Mouse (Mus musculus) cerebral cortex, adult 2 months (tissue): ENCODE data around the gene Krt84.

ENCODE experiments used
- WGBS: fragments of 180-500 bp; shearing (Covaris S2); methylation state at CpG from one replicate; pipeline ENCODE4 v1.1.7; 2018; 5-methylcytosine and 5-hydroxymethylcytosine counted together

Krt84 gene

DNA sequence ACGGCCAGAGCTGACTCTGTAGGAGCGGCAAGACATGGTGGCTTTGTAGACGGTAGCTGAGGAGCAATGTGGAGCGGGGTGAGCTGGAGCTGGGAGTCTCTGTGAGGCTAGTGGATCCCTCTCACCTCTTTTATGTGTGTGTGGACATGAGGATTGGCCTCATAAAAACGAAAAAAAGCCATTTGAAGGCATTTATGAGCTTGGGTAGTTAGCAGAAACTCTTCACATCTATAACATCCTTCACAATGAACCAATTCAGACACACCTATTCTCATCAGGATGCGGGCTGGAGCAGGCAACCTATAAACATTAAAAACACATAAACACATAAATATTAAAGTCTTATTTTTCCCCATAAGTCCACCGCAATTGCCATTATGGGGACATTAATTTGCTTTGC, at the start of gene Krt84:
Gene Krt84, minus strand, starts transcription at position 101 of the 400 bp plus-strand sequence.
- 90% methylated on average over 7 of the region's 7 CpGs for WGBS

DNA sequence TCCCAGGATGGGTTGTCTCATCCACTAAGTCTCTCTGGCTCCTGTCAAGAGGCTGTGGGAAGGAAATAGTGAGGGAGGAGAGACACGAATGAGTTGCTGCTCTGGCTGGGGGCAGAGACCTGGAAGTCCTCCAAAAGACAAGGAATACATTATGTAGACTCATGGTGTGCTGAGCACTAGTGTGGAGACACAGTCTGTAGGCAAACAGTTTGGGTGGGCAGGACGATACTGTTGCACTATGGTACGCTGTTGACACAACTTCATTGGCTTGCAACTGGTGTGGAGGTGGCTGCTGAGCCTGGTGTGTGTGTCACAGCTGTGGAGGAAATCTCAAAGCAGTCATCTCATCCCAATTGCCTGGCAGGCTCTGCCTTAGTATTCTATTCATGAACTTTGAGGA, 49.1 kb upstream of the Krt84 start:
- 49% methylated on average over 3 of the region's 3 CpGs for WGBS

DNA sequence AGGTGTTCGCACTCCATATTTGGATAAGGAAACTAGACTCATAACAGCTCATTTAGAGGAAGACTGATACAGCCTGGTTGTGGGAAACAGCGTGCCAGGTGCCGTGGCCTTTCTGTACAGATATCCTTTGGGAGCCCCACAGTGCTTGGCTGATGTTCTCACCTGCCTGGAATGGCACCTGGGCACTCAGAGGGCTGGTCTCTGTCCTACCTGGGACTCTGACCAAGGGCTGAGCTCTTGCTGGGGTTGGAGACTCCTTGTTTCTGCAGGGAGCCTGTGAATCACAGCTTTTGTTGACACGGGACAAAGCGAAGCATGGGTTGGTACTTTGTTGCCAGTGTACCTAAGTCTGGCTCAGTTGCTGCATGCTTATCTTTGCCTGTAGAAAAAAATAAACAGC, 42.9 kb upstream of the Krt84 start:
- WGBS, result 72% methylated on average over 5 of the region's 5 CpGs

DNA sequence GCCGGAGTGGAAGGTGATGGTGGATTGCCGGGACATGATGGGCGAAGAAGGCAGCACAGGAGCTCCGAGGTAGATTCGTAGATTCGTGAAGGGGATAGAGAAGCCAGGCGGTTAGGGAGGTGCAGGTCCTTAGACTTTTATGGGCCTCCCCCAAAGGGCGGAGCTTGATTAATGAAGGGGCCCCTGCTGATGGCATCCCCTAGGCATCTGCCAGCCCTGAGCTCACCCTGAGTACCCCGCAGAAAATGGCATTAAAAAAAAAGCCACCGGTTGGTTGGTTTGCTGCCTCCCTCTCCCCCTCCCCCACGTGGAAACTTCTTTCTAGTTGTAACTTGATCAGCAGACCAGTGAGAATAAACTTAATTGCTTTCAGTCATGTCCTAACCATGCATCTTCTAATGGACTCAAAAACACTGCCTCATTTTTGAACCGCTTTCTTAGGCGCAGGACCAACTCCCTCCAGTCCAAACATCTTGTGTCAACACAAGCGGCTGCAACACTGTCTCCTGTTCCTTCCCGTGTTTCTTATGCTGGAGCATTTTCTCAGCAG, 41.3 kb upstream of the Krt84 start, which contains the start of gene Krt75:
Gene Krt75, minus strand, starts transcription at position 109 of the 550 bp plus-strand sequence.
- 72% methylated on average over 15 of the region's 15 CpGs for WGBS

DNA sequence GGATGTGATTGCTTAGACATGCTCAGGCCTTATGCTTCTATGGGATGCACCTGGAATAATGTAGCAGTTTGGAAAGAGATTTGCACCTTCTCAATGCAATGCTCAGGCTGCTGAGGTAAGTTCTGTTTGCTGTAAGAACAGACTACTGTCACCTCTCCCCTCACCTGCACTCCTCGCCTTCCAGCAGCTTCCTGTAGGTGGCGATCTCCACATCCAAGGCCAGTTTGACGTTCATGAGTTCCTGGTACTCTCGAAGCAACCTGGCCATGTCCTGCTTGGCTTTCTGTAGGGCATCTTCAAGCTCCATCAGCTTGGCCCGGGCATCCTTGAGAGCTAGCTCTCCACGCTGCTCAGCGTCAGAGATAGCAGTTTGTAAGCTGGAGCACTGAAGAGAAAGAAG, 35.2 kb upstream of the Krt84 start:
- WGBS, result 54% methylated on average over 7 of the region's 7 CpGs

DNA sequence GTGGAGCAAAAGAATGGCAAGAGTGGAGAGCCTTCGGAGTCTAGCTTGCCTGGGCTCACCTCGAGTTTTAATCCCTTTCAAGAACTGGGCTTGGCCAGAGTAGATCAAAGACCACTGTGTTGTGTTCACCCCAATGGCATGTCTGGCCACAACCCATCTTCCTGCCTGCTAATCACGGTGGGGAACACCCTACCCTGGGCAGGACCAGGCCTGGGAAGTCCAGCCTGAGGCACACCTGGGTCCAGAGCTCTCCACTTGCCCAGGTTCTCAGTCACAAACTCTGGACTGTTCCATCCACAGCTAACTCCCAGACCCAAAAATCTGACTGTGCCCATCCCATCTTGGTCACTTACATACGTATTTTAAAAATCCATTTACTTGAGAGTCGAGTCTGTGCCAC, 30.2 kb upstream of the Krt84 start, which contains the start of gene Krt90:
Gene Krt90, minus strand, starts transcription at position 101 of the 400 bp plus-strand sequence.
- WGBS, result 64% methylated on average over 5 of the region's 5 CpGs

DNA sequence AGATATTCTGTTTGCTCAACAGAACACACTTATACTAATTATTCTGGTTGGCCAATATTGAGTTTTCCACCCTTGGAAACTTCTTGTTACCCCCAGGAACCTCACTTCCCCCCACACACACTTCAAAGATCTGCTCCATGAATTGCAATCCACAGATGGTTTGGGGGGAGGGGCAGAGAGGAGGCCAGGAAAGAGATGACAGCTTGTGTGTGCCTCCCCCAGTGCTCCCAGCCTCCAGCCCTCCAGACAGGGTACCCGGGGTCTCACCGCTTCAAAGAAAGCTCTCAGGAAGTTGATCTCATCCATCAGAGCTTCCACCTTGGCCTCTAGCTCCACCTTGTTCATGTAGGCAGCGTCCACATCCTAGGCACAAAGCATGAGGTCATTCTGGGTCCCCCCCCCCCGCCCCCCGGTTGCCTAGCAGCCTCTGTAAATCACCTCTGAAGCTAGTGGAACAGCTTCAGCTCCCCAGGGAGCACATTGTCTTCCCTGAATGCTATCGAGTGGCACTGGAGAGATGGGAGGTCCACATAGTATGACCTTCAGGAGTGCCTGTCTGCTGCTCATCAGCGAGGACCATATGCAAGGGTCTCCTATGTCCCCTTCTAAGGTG, 25.5 kb upstream of the Krt84 start:
- WGBS, result 32% methylated on average over 7 of the region's 7 CpGs

DNA sequence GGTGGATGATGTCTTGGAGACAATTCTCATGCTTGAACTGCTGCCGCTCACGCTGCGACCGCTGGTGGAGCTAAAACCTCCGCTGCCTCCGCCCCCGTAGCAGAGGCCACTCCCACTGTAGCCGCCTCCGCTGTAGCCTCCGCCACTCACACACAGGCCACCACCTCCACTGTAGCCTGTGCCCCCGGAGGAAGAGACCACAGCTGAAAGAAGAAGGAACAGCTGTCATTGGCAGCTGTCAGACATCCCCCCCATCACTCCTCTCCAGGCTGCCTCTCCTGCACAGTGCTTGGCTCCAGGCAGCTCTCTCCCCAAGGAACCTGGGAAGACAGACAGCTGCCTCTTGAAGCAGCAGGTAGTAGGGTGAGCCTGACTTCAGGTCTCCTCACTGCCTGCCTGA, 20.5 kb upstream of the Krt84 start:
- 4% methylated on average over 11 of the region's 11 CpGs for WGBS

DNA sequence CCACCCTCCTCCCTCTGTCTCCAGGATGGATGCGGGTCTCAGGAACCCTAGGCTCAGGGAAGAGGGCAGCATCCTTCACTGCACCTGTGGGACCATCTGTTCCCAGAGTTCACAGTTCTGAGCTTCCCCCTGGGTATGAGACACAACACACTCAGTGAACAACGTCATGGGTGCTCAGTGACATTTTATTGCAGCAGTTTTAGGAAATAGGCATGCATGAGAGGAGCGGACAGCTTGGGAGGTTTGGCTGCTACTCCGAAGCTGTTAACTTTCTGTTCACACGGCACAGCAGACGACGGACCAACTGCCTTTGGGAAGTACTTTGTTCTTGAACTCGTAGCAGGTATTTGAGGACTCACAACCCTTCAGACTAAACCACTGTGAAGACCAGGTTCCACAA, 19.6 kb upstream of the Krt84 start:
- 50% methylated on average over 8 of the region's 8 CpGs for WGBS

DNA sequence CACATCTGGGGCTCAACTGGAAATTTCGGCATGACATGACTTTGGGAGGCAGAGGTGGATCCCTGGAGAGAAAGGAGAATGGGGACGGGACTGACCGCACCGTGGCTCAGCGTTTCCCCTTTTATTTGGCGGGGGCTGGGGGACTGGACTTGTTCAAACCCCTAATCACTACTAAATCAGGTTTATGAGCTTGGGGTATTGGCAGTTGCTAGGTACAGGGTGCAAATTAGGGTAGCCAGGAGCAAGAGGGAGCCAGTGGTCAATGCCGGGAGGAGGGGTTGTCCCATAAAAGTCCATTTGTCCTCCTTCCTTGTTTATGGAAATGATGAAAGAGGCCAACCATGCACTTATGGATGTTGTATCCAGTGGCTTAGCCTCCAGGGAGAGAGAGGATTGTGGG, 17.9 kb upstream of the Krt84 start, which contains the start of gene Krt82:
Gene Krt82, minus strand, starts transcription at position 101 of the 400 bp plus-strand sequence.
- 88% methylated on average over 7 of the region's 7 CpGs for WGBS

DNA sequence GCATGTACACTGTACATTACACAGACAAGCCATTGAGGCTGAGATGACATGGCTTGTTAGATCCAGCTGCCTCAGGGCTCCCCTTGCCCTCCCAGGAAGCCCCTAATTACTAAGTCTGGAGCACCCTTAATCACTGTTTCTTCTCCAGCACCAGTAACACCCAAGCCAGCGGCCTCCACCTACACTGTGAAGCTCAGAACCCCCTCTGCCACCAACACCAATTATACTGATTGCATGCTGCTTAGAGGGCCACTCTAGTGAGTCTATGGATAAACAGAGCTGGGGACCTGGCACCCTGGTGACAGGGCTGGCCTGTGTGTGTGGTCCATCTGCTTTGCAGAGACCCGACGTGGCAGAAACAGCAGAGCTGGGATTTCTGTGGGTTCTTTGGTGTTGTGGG, 11.9 kb upstream of the Krt84 start:
- WGBS, result 78% methylated on average over 3 of the region's 3 CpGs

DNA sequence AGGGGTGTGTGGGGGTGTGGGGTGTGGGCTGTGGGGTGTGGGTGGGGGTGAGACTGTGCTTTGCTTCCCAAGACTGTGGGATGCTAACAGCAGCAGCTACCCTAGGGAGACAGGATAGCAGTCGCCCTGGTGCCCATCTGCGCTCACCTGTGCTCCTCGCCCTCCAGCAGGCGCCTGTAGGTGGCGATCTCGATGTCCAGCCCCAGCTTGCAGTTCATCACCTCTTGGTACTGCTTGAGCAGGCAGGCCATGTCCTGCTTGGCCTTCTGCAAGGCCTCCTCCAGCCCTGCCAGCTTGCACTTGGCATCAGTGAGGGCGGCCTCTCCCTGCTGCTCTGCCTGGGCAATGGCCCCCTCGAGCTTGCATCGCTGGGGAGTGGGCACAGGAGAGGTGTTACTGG, 9.9 kb upstream of the Krt84 start:
- 66% methylated on average over 9 of the region's 9 CpGs for WGBS

DNA sequence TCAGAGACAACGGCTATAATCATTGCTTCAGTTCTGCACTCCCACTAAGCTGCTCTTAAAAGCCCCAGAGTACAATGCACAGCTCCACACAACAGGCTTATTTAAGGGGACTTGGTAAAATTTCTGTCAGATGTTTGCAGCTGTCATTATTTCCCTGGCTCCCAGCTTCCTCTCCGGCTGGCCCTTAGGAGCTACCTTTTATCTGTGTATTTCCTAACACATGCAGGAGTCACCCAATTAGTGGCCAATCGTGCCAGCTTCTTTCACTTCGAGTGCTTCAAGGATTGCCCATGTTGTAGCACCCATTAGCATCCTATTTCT, 5.9 kb upstream of the Krt84 start:
- 56% methylated on average over 4 of the region's 4 CpGs for WGBS

DNA sequence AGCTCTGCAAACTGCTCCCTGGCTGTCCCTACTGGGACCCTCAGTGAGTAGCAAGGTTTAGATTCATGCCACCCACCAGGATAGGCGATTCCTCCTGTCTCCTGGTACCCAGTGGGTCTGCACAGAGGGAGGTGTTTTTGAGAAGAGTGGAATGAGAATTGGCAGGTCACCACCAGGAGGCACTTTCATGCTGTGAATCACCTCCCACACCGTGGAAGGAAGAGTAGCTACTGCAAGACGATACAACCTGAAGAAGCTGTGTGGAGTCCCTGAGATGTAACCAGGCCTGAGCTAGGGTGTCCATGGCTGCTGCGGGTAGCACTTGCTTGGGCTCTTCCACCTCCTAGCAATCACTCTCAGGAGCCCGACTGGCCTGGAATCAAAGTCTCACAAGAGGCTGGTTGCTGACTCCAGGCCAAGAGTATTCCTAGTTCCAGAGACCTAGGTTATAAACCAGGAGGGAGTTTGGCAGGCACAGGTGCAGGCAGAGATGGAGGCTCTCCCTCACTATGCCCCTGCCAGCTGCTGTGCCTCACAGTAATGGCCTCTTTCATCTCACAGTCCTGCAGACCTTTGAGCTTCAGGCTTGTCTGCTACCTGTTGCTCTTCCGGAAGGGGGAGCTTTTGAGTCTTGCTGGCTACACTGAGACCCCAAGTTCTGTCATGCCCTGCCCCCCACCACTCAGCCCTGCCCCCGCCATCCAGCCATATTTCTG, 5.4 kb upstream of the Krt84 start:
- WGBS, result 43% methylated on average over 7 of the region's 7 CpGs

DNA sequence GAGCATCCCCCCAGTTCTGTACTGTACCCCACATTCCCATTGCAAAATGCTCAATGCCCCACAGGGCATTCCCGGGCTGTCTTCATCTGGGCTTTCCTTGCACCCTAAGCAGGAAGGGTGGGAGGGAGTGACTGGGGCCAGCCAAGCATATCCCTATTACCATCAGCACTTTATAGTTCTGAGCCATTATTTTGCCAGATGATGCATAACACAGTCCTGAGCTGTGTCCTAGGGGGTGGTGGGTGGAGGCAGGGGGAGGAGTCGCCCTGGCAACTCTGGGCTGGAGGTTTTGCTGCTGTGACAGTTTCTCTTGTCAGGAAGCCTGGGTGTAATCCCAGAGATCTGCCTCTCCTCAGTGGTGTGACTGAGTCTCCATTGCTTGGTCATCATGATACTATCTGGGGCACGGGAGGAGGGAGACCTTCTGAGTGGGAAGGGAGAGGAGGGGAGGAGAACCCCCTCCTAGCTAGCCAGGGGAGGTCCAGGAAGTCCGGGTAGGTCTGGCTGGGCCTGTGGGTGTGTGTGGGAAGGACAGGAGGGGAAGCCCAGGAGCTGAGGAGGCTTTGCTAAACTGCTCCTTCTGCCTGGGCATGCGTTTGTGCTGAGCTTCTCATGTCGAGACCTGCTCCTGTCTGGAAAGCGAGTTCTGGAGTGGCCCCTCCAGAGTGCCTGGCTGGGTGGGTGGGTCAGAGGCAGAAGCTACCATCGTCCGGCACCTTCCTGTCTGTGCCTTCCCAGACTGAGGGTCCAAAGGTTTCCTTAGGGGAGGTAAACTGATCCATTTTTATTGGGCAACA, 3.6 kb upstream of the Krt84 start:
- 53% methylated on average over 9 of the region's 9 CpGs for WGBS

DNA sequence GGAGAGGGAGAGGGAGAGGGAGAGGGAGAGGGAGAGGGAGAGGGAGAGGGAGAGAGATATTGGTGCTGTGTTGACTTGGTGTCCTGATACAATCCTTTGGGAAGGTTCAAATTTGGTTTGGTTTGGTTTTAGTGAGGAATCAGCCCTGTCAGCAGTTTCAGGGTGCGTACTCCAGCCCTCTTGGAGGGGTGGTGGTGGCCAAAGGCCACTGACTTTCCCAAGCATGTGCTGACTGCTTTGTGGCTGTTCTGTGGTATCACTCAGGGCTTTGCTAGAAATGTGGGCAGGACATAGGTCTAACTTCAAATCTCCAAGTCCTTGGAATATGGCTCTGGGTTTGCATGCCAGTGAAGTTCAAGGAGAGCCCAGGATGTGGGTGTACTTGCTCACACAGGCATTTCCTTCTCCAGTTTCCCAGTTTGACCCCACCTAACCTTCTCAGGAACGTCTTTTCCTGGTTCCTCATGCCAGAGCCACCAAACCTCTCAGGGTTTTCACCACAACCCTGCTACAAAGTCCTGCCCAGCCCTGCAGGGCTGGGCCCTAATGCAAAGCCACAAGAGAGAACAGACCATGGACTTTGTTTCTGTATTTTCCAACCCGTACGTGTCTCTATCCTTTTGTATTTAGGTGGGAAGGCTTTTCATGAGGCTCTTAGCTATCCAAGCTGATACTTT, 9.9 kb downstream of the Krt84 start:
- WGBS, result 82% methylated on average over 4 of the region's 4 CpGs

DNA sequence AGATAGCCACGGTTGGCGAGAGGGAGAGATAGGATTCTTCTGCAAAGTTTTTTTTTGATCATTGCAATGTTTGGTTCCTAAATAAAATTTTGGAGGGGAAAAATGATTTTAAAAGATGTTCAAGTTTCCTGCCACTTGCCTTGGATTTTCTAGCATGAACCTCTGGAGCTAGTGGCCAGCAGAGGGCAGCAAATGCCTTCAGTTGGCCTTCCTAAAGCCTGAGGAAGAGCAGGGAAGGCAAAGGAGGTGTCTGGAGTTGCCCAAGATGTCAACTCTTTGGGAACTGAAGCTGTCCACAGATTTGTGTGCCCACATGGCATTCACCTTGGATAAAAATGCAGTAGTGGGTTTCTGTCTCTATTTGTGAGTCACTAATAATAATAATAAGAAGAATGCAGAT, 12.8 kb downstream of the Krt84 start:
- 15% methylated on average over 2 of the region's 2 CpGs for WGBS

DNA sequence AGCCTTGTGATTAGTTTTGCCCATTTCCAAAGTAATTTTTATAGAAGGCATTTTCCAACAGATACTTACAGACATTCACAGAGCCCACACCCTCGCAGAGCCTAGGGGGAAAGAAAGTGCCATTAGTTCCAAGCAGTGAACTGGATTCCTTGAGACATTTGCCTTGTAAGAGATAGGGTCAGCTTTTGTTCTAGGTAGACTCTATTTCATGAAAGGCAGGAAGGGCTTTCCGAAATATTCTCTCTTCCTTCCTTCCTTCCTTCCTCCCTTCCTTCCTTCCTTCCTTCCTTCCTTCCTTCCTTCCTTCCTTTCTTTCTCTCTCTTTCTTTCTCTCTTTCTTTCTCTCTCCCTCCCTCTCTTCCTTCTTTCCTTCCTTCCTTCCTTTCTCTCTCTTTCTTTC, 15.5 kb downstream of the Krt84 start, which contains the start of gene Gm49425:
Gene Gm49425, minus strand, starts transcription at position 101 of the 400 bp plus-strand sequence.
- 76% methylated on average over 2 of the region's 2 CpGs for WGBS

DNA sequence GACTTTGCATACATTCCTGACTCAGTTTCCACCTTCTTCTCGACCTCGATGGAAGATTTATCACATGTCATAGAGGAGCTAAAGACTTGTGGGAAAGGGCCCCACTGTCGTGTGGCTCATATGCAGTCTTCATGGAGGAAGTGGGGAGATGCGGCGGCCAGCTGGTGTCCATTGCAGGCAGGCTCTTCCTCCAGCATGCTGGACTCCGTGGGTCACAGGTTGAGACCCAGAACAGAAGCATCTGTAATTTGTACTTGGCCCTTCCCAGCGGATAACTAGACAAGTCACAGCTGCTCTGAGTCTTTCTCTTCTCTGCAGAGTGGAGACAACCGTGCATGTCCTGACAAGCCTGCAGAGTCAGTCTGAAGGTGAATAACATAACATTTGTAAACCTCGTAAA, 24.4 kb downstream of the Krt84 start:
- WGBS, result 85% methylated on average over 9 of the region's 9 CpGs

DNA sequence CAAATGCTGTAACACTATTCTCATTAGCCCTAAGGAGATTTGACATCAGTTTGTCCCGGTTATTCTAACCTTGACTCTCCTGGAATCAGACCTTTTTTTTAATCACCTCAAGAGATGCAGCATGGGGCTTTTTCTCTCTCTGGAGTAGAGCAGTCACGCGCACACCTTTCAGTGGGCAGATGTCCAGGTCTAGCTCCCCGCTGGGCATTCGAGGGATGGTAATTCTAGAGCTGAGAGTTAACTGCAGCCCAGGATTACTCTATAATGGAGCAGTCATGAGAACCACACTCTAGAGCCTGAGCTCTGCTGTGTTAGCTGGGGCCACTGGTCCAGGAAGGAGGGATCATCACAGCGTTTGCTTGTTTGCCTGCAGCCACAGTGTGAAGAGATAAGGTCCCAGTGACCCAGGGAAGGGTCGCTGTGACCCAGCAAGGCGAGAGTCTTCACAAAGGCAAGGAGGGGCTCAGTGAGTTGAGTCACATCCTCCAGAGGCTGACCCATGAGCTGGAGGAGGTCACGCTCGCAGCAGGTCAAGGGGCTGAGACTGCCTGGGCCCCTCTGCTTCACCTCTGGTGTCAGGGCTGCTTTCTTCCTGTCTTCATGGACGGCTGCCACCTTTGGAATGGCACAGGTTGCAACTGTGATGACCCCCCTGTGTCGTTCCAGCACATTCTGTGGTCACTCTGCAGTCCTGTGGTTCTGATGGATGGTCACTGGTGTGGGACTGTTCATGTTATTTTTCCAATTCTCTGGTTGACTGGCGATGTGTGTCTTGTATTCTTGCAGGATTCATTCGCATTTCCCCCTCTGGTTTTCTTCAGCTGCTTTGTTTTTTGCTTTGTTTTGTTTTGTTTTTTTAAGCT, 25.5 kb downstream of the Krt84 start:
- WGBS, result 72% methylated on average over 14 of the region's 14 CpGs

DNA sequence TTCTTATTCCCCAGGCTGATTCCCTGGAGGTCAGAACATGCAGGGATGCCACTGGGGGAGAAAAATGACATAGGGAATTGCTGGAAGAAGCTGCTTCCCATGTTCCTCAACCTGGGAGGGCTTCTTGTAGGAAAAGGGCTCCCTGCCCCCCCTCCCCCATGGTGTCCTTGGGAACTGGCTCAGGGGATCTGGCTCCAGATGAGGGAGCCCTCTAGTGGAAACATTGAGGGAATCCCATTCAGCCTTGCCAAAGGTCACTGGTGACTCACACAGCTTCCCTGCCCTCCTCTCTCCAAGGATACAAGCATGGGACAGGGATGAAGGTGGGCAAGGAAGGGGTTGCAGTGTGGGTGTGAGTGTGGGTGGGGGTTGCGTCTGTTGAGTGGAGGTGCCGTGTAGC, 35.4 kb downstream of the Krt84 start:
- WGBS, result 69% methylated on average over 2 of the region's 2 CpGs
